Mouse (Mus musculus) ZHBTc4 (cell line): ENCODE data around the gene Fstl4.
A peak's percentile ranks its signal among the peaks of the same experiment; 100 is the strongest.

ENCODE experiments used
- DNase-seq: peaks from one replicate; pipeline ENCODE4 v3.0.0-alpha.2; 2011; ENCODE audit warnings: low read depth, low spot score

Gene Fstl4

GRCm38 (mm10) chr11:53132406-53133035 lies 368.1 kb downstream of the Fstl4 start:
- DNase-seq, result peak; percentile 15

DNA sequence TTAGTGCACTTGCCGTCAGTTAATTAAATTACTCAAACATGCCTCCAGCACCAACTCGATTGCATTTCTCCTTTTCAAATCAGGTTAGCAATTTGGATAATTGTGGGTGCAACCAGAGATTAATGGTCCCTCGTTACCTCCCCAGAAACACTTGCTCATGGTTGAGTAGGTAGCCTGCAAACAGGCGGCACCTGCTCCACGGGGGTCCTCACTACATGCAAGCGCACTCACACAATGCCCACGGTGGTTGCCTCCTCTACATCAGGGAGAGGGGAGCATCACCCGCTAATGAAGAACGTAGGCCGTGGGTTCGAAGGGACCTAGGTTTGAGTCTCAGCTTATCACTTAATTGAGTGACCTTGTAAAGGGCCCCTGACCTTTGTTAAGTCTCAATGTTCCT lies 371.9 kb downstream of the Fstl4 start:
- no peak for DNase-seq

- no peak for DNase-seq
Measured at GRCm38 (mm10) chr11:53137381-53137780, 372.9 kb downstream of the Fstl4 start.

- DNase-seq, result no peak
Measured at GRCm38 (mm10) chr11:53138212-53138611, 373.8 kb downstream of the Fstl4 start.

GRCm38 (mm10) chr11:53139666-53140065 lies 375.2 kb downstream of the Fstl4 start:
- no peak for DNase-seq

GRCm38 (mm10) chr11:53140196-53140595 lies 375.8 kb downstream of the Fstl4 start:
- no peak for DNase-seq

DNA sequence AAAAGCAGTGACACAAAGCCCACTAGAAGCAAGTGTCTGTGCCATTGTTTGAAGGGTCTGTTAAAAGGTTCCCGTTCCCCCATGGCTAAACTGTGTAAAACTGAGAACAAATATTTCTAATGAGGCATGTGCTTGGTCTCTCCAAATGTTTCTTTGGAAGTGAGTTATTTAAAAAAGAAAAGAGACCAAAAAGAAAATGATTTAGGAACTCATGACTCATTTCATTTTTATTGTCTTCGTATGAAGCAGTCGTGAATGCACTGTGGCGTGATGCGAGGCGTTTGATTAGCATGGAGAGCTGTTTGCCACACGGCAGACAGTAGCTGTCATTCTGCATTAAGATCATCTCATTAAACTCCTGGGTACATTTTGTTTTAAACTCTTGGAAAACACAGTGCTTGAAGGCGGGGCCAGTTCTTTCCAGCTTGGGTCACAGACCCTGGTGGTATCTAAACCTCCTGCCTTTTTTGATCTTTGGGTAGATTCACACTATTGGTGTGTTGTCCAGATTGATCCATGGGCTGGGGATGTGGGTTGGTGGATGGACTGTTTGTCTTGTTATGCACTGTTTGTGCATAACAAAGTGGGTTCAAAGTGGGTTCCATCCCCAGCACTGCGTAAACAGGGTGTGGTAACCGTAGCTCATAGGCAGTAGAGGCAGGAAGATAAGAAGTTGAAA lies 376.4 kb downstream of the Fstl4 start:
- DNase-seq, result peak; percentile 50

DNA sequence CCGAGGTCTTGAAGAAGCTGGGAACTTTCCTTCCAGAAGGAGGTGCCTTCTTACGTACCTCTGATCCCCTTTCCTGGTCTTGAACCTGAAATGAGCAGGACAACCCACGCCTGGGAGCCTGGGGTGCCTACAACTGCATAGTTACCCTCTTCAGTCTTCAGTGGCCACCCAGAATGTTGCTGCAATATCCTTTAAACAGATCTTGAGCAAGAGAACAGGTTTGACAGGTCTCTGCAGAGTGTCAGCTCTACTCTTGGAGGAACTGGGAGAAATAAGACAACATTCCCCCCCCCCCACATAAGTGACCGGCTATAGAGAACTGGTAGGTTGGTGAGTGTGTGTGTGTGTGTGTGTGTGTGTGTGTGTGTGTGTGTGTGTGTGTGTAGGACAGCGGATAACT lies 379.1 kb downstream of the Fstl4 start:
- DNase-seq, result no peak

- DNase-seq, result no peak
Measured at GRCm38 (mm10) chr11:53144506-53144905, 380.1 kb downstream of the Fstl4 start.

DNA sequence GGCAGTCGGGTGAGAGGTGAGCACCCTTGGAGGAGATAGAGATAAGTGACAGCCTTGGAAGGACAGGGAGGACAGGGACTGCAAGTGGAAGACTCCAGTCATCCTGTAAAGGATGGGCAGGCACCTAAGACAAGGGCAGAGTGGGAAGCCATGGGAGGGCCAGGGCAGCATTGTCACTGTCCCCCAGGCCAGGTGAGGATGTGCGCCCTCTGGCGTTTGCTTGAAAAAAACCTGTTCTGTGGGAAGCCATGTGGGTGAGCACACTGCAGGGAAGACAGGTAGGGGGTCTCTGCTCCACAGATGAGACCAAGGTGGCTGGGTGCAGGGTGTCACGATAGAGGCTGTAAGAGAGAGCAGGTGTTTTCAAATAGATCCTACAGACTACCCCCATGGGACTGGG lies 381.9 kb downstream of the Fstl4 start:
- peak; percentile 63 for DNase-seq

GRCm38 (mm10) chr11:53156463-53156862 lies 392.0 kb downstream of the Fstl4 start:
- DNase-seq, result no peak

GRCm38 (mm10) chr11:53157621-53158259 lies 393.3 kb downstream of the Fstl4 start:
- peak; percentile 43 for DNase-seq

DNA sequence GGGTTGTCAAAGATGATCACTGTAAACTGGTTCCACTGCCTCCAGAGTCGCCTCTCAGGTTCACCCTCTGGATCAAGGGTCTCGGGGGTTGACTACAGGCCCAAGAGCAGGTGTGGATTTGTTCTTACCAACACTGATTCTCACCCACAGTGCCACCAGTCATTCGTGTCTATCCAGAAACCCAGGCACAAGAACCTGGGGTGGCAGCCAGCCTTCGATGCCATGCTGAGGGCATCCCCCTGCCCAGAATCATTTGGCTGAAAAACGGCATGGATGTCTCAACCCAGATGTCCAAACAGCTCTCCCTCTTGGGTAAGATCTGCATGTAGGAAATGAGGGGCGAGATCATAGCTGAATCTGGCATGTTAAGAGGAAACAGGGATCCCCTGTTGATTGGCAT lies 398.0 kb downstream of the Fstl4 start:
- no peak for DNase-seq

DNA sequence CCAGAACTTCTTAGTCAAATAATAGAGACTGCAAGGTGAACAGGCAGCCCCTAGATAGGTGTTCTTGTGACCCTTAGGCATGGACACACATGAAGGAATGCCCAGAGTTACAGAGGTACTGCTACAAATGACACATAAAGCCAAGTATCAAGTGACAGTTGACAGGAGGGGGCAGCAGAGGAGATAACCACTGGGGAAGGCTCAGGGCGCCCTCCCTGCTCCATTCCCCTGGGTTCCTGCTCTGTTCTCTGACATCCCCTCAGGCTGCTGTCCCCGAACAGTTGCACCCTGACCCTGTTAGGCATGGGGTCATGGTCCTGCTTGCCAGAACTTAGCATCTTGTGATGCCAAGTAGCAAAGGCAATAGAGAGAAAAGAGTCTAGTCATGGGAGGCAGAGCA lies 402.0 kb downstream of the Fstl4 start:
- DNase-seq, result no peak

GRCm38 (mm10) chr11:53182177-53182852 lies 417.9 kb downstream of the Fstl4 start:
- DNase-seq, result no peak

GRCm38 (mm10) chr11:53182858-53183257 lies 418.4 kb downstream of the Fstl4 start:
- DNase-seq, result no peak

GRCm38 (mm10) chr11:53184046-53184445 lies 419.6 kb downstream of the Fstl4 start:
- no peak for DNase-seq

DNA sequence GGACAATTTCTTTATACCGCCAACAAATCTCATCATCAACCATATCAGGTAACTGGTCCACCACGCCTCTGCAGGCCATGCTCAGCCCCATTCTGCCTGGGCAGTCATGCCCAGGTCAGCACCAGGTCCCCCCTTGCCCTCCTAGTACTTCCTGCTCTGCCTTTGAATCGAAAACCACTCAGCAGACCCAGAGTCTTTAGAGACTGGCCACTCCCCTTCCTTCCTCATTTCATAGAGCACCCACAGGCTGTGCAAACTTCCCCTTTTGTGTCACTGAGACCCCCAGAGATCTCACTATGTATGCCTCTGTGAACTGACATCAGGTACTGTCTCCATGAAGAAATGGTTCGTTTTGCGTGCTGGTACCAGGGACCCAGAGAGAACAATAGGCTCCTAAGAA lies 420.3 kb downstream of the Fstl4 start:
- DNase-seq, result no peak

DNA sequence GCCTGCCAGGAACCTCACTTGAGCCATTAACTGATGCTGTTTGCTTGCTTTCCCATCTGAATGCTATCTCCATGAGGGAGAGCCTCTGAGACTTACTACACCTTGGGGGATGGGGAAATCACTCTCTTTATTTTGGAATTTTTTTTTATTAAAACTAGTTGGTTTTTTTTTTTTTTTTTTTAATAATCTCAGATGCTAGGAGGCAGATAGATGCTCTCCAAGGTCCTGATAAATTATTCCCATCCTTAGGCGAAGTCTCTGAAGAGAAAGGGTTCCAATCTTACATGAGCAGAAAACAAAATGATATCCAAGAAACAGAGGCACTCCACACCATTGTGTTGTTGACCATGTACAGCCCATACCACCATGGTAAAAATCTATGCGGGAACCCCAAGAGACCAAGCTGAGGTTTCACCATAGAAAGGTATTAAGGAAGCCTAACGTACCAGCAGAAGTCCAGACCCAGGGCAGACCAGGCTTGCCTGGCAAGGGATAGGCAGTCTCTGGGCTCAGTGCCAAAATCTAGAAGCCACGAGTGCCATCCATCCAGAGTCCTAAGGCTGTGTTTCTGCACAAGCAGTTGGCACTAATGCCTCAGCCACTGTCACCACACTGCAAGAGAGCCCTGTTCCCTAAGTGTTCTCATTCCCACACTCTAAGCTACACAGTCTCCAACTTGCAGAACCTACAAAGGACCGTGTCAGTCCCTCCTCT lies 423.1 kb downstream of the Fstl4 start:
- DNase-seq, result no peak

- DNase-seq, result peak; percentile 64
Measured at GRCm38 (mm10) chr11:53196551-53196950, 432.1 kb downstream of the Fstl4 start.

GRCm38 (mm10) chr11:53197111-53197510 lies 432.7 kb downstream of the Fstl4 start:
- DNase-seq, result peak; percentile 14
